Mouse (Mus musculus) urinary bladder, postnatal 4 days (tissue): ENCODE measurements around the gene Irak3.
"Not testable (repeated sequence)": the region's sequence is repeated elsewhere in the genome, so short reads cannot be mapped to it uniquely, and the experiment has no call there.

Experiments used
- DNase-seq, 2 experiments: peaks; one replicate each; pipeline ENCODE4 v3.0.0; 2021 to 2022; ENCODE audit warnings: low spot score in 2 of 2

The Irak3 gene

GRCm38 (mm10) chr10:120201961-120202402 lies at the start of gene Irak3:
Irak3 (minus strand) TSS chr10:120202130.
- peak; percentile 64 to 88 for DNase-seq

DNA sequence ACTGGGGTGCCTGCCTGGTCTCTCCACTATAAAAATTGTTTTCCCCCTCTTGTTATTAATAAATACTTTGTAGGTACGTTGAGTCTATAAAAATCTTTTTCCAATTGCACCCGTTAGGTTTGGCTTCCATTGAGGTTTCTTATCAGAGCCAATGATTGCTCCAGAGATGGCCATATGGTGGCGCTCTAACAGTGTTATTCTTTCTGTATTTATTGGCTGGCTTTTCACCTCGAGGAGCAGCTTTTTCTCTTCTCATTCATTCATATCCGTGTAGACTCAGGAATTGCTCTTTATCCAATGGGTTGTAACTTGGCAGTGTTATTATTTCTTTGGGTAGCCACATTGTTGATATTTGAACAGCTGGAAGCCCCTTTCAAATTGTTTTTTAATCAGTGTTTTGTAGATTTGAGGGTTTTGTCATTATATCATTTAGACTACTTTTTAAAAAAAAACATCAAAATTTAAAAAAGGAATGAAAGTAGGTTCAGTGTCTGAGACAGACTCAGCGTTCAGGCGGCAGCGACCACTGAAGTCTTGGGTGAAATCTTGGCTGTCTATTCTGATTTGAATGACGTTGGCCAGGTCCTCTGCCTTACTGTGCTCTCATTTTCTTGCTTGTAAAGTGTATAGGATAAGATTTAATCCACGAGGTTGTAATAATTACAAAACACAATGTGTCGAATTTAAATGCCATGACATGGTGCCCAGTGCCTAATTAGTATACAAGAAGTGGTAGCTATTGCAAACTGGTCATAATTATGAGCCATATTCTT lies 49.2 kb upstream of the Irak3 start:
- DNase-seq = no peak

DNA sequence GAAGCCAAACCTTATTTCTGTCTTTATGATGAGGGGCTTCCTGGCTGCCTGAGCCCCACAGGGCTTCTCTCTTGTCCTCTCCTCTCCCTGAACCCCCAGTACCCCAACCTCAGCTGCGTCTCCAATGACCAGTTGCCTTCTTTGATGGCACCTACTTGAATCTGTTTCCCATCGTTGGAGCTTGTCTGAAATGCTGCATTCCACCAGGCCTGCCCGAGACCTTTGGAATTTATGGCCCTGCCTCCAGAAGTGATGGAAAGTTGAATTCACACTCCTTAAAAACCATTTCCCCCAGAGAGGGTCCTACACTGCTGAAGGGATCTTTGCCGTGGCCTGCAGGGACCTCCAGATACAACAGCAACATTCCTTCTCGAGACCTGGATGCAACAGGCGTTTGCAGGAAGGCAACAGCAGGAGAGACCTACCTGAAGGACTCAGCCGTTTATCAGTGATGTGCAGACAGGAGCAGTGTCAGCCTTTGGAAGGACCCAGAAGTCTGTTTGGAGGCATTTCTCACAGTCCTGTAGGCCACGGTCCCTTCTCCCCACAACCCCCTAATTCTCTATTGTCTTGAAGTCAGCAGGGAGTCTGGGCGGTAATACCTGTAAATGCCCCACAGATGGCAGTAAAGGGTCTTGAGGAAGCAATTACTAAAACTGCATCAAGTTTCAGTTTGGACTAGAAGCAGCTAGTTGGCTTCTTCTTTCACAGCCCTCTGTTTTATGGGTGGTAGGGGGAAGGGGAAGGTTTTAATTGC lies 45.2 kb upstream of the Irak3 start:
- no peak for DNase-seq

DNA sequence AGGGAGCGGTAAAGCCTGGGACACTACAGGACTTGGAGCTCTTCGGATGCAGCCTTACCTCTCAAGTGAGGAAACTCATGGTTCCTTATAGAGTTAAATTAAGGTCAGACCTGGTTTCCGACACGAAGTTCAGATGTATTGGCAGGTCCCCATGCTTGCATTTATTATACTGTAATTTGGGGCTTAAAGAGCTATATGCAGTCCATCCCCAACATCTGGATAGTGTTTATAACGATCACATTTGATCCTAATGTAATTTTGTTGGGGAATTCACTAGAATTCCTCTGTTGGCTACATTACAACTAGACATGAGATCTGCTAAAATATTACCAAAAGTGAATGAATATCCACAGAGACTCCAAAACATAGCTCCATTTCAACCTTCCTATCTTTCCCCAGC lies 43.8 kb upstream of the Irak3 start:
- no peak for DNase-seq

DNA sequence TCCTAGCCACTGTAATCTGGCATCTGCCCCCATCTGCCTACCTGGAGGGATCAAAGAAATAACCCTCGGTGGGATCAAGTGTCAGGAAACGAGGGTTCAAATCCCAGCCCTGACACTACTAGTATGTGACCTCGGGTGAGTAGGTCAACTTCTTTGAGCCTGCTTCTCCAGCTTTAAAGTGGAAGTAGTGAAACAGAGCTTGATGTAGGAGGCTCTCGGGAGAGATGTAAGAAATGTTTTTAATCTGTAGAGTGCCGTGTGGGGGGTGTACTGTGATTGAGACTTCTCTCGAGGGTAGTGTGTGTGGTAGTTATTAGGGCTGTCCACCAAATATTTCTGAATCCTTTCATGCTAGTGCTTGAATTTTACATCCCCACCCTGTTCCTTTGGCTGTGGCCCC lies 40.5 kb upstream of the Irak3 start:
- DNase-seq = no peak

DNA sequence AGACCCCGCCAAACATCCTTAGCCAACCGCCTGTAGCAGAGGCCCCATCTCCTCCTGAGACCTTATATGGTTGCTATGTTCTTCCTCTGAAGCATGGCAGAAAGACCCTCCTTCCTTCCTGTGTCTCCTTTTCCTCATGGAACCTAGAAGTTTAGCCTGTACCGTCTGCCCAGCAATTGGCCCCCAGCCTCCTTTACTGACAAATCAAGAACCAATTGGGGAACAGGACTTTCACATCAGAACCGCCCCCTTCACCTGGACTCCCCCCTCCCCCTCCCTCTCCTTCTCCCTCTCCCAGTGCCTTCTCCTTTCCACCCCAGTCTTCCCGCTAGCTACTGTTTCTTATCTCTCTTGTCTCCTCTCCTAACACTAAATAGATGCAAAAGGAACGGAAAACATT lies 37.5 kb upstream of the Irak3 start:
- no peak for DNase-seq

- DNase-seq = no peak
These were observed 36.3 kb upstream of the Irak3 start for GRCm38 (mm10) chr10:120238241-120238640.

DNA sequence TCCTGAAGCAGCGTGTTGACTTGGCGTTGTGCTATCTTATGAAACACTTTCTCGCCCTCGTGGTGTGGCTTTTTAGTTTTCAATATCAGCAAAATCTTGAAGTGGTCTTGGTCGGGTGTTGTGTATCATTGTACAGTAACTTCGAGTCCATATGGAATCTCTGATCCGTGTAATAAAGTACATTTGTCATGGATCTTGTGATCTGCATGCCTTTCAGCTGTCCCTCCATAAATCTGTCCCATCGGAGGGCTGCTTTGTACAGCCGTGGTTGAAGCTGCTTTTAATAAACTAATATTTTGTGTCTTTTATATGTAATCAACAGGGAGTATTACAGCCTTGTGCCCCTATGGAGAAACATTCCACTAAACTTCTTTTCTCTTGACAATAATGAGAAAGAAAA lies 34.9 kb upstream of the Irak3 start:
- no peak for DNase-seq

- peak in 1 of 2 experiments; percentile 69 for DNase-seq
These were observed 31.9 kb upstream of the Irak3 start for GRCm38 (mm10) chr10:120233655-120234367.

- peak in 1 of 2 experiments; percentile 76 for DNase-seq
These were observed 29.8 kb upstream of the Irak3 start for GRCm38 (mm10) chr10:120231718-120232117.

DNA sequence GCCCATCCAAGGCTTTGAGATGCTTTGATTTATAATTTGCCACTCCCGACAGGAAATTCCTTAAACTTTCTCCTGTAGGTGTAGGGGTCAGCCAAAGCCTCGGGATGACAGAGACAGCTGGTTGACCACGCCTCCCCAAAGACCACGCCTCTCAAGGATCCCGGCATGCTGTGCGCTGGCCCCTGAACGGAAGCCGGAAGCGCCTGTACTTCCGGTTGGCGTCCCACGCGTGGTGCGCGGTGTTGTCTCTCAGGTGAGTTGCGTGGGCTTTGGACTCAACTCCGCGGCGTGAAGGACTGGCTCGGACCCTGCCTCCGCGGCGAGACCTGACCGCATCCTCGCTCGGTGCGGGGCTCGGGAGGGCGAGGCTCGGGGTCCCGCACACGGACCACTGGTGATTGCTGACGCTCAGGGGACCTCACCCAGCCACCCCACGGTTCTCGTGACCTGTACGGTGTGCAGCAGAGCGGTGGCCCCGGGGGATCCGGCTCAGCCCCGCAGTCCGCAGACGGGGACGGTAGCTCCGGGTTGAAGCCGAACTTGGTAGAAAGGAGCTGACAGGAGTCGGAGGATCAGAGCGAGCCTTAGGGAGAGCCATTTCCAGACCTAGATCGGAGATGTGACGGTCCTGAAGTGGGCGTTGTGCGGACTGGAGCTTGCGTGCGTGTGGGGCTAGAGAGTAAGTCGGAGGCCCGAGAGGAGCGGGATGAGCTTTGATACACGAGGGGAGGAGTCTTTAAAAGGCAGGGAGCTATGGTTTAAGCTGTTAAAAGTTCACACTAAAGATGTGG lies 25.1 kb upstream of the Irak3 start, which contains the start of gene Llph:
Gene Llph, plus strand, starts transcription at position 200 of the 791 bp plus-strand sequence.
- peak; percentile 78 to 91 for DNase-seq

DNA sequence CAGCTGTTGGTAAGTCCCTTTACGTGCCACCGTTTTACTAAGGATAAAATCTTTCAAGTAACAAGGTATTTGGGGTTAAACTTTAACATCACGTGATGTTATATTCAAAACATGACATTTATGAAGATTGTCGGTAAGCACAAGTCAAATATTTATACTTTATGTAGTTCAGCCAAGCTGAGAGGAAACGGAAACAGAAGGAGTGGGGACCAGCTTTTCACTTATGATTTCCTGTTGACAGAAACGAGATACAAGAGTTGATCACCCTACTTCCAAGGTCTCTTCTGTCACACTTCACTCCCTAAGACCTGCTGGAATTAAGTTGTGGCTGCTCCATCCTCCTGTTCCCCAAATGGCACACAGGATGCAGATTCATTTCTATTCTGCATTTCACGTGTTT lies 18.8 kb upstream of the Irak3 start:
- DNase-seq = no peak

GRCm38 (mm10) chr10:120219578-120220359 lies 17.8 kb upstream of the Irak3 start:
- no peak for DNase-seq

DNA sequence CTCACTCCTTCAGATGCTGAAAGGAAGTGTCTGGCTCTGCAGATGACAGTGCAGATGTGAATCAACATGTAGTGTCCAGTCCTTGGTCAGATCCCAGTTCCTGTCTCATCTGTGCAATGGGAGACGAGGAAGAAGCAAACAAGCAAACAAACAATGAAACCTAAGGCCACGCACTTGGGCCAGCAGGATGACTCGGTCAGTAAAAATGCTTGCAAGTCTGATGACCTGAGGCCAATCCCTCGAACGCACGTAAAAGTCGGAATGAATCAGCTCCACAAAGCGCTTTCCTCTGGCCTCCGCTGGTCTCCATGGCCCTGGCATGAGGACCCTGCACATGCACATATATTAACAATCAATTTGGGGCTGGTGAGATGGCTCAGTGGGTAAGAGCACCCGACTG lies 17.1 kb upstream of the Irak3 start:
- DNase-seq = no peak

DNA sequence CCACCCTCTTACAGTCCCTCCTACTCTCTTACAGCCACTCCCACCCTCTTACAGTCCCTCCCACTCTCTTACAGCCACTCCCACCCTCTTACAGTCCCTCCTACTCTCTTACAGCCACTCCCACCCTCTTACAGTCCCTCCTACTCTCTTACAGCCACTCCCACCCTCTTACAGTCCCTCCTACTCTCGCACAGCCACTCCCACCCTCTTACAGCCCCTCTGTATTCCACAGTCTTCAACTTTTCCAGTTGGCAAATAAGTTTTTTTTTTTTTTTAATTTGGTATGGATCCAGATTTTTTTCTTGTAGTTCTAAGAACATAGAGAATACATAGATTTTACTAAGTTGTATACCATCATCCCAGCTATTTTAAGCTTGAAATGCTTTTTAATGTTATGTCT lies 15.2 kb upstream of the Irak3 start:
- DNase-seq = not testable (repeated sequence)

DNA sequence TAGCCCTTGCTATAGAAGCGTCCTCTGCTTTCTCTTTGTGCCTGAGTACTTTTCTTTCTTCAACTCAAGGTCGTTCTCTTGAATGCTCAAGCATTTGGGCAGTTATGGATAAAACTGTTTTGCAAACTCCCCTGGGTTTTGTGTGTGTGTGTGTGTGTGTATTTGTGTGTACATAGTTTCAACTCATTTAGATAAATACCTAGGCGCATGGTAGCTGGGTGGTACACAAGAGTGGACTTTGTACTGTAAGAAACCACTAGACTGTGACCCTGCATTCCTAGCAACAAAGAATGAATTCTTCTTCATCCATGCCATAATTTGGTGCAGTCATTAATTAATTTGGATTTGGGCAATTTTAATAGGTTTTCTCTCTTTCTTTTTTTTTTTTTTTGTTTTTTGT lies 8.2 kb upstream of the Irak3 start:
- DNase-seq = no peak

DNA sequence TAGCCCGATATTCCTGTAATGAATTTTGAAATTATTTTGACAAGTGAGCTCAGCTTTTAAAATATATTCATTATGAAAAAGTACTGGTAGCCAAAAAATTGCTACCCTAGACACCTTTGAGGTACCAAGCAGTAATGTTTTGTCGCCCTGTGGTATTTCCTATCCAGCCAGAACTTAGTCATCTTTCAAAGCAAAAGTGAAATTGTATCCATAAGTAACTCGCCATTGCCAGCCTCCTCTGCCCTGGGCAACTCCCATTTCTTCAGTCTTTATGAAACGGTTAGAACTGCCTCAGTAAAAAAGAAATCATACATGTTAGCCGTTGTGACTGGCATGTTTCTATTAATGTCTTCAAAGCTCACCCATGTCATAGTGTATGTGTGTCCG lies 7.6 kb upstream of the Irak3 start:
- DNase-seq = no peak

GRCm38 (mm10) chr10:120208575-120209538 lies 6.9 kb upstream of the Irak3 start:
- peak; percentile 84 to 89 for DNase-seq

DNA sequence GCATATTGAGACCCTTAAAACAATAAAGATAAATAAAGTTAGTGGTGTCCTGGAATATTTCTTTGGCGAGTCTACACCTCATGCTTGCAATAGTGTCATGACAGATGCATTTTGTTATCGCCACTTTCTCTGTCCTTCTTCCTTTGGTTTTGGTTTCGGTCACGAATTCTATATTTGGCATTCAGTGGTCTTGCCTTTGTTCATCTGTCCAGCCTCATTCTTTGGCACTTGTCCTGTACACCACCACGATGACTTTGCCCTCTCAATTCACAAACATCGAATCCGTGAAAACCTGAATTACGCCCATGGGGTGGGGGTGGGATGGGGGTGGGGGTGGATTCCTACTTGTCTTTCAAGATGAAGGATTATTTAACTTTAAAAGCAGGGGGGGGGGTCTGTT lies 6.1 kb upstream of the Irak3 start:
- DNase-seq = no peak
